Mouse (Mus musculus) forebrain, embryonic 12.5 days (tissue): ENCODE data around the gene Arfip1. TPM values are rescaled to one million over a fixed set of nuclear protein-coding genes. Genes with fewer than 3 reads are reported as not detected.

Experiments
- ATAC-seq: fragments of 200-750 bp; cut with Nextera tagmentation; 2 replicates; pipeline ENCODE4 v1.8.0; 2017; ENCODE audit warnings: moderate TSS enrichment; ENCODE audit not compliant: low FRiP score
- H3K27ac ChIP-seq: fragments of 300-500 bp; sonication (generic); 2 replicates; pipeline ENCODE4 v1.5.1; 2016; ENCODE audit warnings: mild to moderate bottlenecking
- H3K27me3 ChIP-seq: fragments of 300-500 bp; sonication (generic); 2 replicates; pipeline ENCODE4 v1.6.1; 2016; ENCODE audit warnings: mild to moderate bottlenecking
- H3K36me3 ChIP-seq: fragments of 300-500 bp; sonication (generic); replicated peaks from 2 replicates; pipeline ENCODE4 v1.6.1; 2016; ENCODE audit warnings: mild to moderate bottlenecking
- H3K4me1 ChIP-seq: fragments of 300-500 bp; sonication (generic); 2 replicates; pipeline ENCODE4 v1.6.1; 2016
- H3K4me2 ChIP-seq: fragments of 300-500 bp; sonication (generic); 2 replicates; pipeline ENCODE4 v1.6.1; 2016; ENCODE audit warnings: mild to moderate bottlenecking, moderate library complexity
- H3K4me3 ChIP-seq: fragments of 300-500 bp; sonication (generic); replicated peaks from 2 replicates; pipeline ENCODE4 v1.5.1; 2016; ENCODE audit warnings: mild to moderate bottlenecking
- H3K9ac ChIP-seq: fragments of 300-500 bp; sonication (generic); 2 replicates; pipeline ENCODE4 v1.6.1; 2016; ENCODE audit warnings: mild to moderate bottlenecking
- H3K9me3 ChIP-seq: fragments of 300-500 bp; sonication (generic); 2 replicates; pipeline ENCODE4 v1.6.1; 2016
- WGBS: fragments of 180-500 bp; shearing (Covaris S2); methylation state at CpG from one replicate; pipeline ENCODE4 v1.1.7; 2016; 5-methylcytosine and 5-hydroxymethylcytosine counted together
- polyA plus RNA-seq: library from polyadenylated mRNA; unstranded; fragments of >200 nt; fragmentation: Nextera tagmentation; extraction: Ambion mirVana; gene quantifications from 2 replicates; pipeline ENCODE4 v1.2.1, GENCODE M21; 2016

The Arfip1 gene
- polyA plus RNA-seq, 1 experiment from 2014 or later, result 31.0 TPM

DNA sequence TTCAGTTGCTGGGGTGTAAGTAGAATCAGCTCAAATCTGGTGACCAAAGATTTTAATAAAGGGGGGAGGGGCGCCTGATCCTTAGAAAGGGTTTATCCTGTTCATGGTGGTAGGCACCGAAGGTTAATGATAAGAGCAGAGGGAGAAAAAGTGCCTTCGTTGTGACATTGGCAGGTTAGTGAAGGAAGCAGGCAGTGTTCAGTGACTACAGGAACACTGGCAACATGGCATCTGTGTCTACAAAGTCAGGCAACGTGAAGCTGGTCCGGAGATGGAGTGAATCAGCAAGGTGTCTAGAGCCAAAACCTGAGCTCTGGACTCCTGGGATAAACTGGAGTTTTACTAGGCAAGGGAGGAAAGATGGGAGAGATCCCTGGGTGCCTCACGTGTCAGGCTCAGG, 16.3 kb upstream of the Arfip1 start:
- H3K4me1 ChIP-seq, result peaks cover 13% of the 10 kb centered on the region
- no peak overlapping the region for H3K9ac ChIP-seq
- H3K4me2 ChIP-seq, result no peak overlapping the region
- H3K36me3 ChIP-seq, result no peaks in the 10 kb centered on the region
- 85% methylated on average over 6 of the region's 6 CpGs for WGBS
- H3K4me3 ChIP-seq, result no peak overlapping the region
- H3K27ac ChIP-seq, result no peak overlapping the region
- no peak for ATAC-seq
- no peaks in the 10 kb centered on the region for H3K9me3 ChIP-seq
- H3K27me3 ChIP-seq, result peaks cover 20% of the 10 kb centered on the region

DNA sequence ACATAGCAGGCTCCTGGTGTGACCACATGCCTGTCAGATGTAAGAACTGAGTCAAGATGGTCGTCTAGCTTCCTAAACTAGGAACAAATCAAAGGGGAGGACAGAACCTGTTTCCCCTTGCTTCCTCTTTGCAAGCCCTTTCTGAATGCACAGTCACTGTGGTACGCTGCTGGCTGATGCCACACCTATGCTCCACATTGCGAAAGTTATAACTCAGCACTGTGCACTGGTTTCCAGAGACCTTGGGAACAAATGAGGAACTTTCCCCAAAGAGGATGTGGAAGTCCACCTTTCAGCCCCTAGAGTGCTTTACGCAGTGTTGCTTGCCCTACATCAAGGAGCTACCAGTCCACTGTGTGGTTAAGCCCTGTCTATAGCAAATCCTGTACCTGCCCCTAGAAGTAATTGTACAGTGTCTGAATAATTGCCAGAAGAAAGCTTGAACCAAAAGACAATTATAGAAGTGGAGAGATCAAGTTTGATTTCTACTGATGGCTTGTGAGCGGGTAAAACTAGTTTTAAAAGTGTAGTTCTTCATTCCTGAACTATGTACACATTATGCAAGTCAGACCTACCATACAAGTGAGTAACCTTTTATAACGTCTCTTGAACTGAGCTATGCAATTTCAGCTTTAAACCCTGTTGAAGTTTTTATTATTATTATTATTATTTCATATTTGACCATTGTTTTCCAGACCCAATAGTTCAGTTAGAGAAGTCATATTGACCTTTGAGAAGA, 15.7 kb upstream of the Arfip1 start:
- Histone ChIP-seq H3K4me2 (no peak overlapping the region), H3K9me3 (no peaks in the 10 kb centered on the region), H3K9ac (no peak overlapping the region), H3K36me3 (no peaks in the 10 kb centered on the region), H3K27me3 (peaks cover 20% of the 10 kb centered on the region), H3K27ac (no peak overlapping the region), H3K4me1 (peaks cover 13% of the 10 kb centered on the region), H3K4me3 (no peak overlapping the region)
- no peak for ATAC-seq
- WGBS, result 85% methylated on average over 6 of the region's 6 CpGs

DNA sequence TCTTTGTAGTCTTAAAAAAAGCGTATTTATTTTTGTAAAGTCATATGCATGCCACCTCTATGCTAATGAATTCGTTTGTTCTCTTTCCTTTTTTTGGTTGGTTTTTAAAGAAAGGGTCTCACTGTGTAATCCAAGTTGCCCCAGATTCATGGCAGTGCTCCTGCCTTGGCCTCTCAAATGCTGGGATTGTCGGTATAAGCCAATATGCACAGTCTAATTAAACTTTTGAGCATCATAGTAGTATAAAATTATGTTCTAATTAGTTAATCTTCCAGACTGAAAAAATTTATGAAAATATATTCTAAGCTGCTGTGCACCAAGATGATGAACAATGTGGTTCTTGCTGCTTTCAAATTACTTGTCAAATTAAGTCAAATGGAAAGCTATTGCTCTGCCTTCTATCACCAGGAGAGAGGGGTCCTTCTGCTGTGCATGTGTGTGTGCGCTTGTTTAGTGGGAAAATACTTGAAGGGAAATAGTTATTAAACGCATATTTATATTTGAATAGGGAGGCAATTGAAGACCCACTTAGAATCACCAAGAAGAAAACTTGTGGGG, 13.3 kb upstream of the Arfip1 start:
- Histone ChIP-seq H3K9ac (no peak overlapping the region), H3K27me3 (peaks cover 22% of the 10 kb centered on the region), H3K4me2 (peak overlapping the region; percentile 39), H3K4me3 (no peak overlapping the region), H3K27ac (no peak overlapping the region), H3K4me1 (peaks cover 13% of the 10 kb centered on the region), H3K9me3 (no peaks in the 10 kb centered on the region), H3K36me3 (no peaks in the 10 kb centered on the region)
- no peak for ATAC-seq
- 45% methylated on average over 5 of the region's 5 CpGs for WGBS

DNA sequence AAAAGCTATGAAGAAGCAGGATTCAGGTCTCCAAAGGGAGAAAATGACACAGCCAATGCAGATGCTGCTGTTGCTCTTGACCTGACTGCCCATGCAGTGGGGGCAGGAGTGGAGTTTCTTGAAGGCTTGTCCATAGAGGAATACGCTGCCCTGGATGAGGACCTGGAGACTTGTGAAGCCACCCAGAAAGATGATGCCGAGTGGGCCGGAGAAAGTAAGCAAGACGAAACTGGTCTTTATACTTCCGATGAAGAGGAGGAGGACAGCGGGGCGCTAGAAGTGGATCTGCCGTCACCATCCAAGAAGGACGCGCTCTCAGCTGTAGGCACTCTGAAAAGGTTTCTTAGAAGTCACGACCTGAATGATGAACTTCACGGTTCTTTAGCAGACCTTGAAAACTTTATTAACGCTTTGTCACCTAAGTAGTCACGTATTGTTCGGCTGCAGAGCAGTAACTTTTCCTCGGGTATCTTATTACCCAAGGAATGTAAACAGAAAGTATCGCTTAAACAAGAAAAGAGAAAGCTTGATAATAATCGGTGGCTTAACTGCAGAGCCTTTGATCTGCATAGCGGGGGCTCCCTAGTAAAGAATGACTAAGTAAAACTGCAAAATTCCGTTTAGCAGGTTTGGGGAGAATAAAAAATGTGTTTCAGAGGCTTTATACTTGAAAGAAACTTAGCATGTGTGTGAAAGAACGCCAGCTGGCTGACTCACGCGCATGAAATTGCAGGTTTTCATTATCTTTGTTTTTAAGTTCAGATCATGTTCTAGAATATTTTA, 12.7 kb upstream of the Arfip1 start:
- no peaks in the 10 kb centered on the region for H3K9me3 ChIP-seq
- ATAC-seq, result no peak
- H3K4me3 ChIP-seq, result peak overlapping the region; percentile 15
- no peak overlapping the region for H3K9ac ChIP-seq
- no peak overlapping the region for H3K27ac ChIP-seq
- no peaks in the 10 kb centered on the region for H3K36me3 ChIP-seq
- peaks cover 22% of the 10 kb centered on the region for H3K27me3 ChIP-seq
- 17% methylated on average over 23 of the region's 23 CpGs for WGBS
- H3K4me2 ChIP-seq, result peak overlapping the region; percentile 39
- peaks cover 13% of the 10 kb centered on the region for H3K4me1 ChIP-seq

DNA sequence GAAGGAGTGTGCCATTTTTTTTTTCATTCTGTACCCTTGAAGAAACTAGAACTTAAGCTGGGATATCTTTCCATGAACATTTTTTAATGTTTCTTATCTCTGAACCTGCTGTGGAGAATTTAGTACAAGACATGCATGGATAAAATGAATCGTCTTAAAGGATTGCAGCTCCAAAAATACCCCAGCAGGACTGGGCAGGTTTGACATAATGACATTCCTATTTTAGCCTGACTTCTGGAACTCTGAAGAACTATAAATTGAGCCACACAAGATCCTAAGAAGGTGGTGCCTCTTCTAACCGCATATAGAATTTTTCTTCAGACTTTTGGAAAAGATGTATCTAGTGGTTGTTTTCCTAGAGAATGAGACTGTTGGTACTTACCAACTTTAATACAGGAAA, 10.8 kb upstream of the Arfip1 start, which contains the start of gene Tigd4:
Tigd4 (plus strand) TSS at position 301 of the 400 bp plus-strand sequence.
- 98% methylated on average over 2 of the region's 2 CpGs for WGBS
- no peak within 1 kb of the TSS for H3K9ac ChIP-seq
- H3K4me3 ChIP-seq, result no peak within 1 kb of the TSS
- H3K9me3 ChIP-seq, result no peaks in the 10 kb centered on the region
- H3K27ac ChIP-seq, result no peak within 1 kb of the TSS
- peaks cover 13% of the 10 kb centered on the region for H3K4me1 ChIP-seq
- H3K27me3 ChIP-seq, result peaks cover 22% of the 10 kb centered on the region
- ATAC-seq, result no peak
- no peaks in the 10 kb centered on the region for H3K36me3 ChIP-seq
- no peak within 1 kb of the TSS for H3K4me2 ChIP-seq

DNA sequence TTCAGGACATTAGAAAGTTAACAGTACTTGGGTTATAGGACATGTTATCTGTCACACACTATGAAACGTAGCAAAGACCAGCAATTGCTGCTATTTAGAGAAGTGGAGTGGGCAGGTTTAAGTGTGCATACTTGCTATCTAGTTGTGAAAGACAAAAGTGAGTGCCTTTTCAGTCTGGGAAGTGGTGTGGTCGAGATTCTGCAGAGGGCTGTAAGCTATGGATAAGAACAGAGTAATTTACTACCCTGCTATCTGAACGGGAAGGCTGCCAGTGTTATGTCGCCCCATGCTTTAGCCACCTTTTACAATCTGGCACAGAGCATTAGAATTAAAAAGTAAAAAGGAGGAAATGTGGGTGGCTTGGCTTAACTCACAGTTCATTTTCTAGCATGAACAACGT, 4.3 kb upstream of the Arfip1 start:
- H3K9ac ChIP-seq, result no peak overlapping the region
- no peak for ATAC-seq
- H3K4me2 ChIP-seq, result no peak overlapping the region
- H3K27me3 ChIP-seq, result peaks cover 4% of the 10 kb centered on the region; the same call in 1 of the 2 replicates
- H3K9me3 ChIP-seq, result no peaks in the 10 kb centered on the region
- no peaks in the 10 kb centered on the region for H3K36me3 ChIP-seq
- no peak overlapping the region for H3K4me3 ChIP-seq
- H3K4me1 ChIP-seq, result peaks cover 10% of the 10 kb centered on the region
- 71% methylated on average over 5 of the region's 5 CpGs for WGBS
- no peak overlapping the region for H3K27ac ChIP-seq

DNA sequence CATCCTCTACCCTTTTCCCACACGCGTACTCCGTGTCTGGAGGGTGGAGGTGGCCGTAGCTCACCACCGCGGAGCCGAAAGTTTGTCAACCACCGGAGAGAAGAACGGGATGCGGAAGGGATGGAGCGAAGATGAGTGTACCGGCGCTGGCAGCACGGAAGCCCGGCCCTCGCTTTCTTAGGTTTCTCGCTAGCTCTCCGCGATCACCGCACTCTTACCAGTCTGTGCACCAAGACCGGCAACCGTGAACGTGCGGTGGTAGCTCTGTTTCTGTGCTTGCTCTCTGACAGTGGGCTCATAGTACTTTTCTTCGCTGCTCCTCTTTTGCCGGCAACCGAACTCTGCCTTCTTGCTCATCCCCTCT, 470 bp upstream of the Arfip1 start:
- peak; percentile 67 for ATAC-seq
- Histone ChIP-seq H3K4me2 (peak overlapping the region; percentile 93), H3K4me1 (peaks cover 27% of the 10 kb centered on the region), H3K9ac (peak overlapping the region; percentile 81), H3K27me3 (no peaks in the 10 kb centered on the region), H3K4me3 (peak overlapping the region; percentile 62), H3K9me3 (no peaks in the 10 kb centered on the region), H3K36me3 (no peaks in the 10 kb centered on the region), H3K27ac (peak overlapping the region; percentile 89)
- WGBS, result 0% methylated on average over 27 of the region's 27 CpGs

DNA sequence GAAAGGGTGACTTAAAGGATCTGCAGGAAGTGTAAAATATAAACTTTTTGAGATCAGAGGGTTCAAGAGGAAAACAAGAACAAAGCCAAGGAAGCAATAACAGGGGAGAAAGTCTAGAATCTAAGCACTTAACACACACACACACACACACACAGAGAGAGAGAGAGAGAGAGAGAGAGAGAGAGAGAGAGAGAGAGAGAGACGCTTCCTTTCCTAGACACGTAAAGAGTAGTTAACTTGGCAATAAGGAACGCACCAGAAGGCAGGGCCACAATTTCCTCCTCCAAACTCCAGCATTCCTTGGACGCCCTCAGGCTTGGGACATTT, 766 bp downstream of the Arfip1 start:
- Histone ChIP-seq H3K9ac (peak overlapping the region; percentile 81), H3K27ac (peak overlapping the region; percentile 89), H3K4me2 (peak overlapping the region; percentile 93), H3K4me1 (peaks cover 27% of the 10 kb centered on the region), H3K27me3 (no peaks in the 10 kb centered on the region), H3K36me3 (no peaks in the 10 kb centered on the region), H3K4me3 (peak overlapping the region; percentile 62), H3K9me3 (no peaks in the 10 kb centered on the region)
- 0% methylated on average over 4 of the region's 4 CpGs for WGBS
- ATAC-seq, result no peak

DNA sequence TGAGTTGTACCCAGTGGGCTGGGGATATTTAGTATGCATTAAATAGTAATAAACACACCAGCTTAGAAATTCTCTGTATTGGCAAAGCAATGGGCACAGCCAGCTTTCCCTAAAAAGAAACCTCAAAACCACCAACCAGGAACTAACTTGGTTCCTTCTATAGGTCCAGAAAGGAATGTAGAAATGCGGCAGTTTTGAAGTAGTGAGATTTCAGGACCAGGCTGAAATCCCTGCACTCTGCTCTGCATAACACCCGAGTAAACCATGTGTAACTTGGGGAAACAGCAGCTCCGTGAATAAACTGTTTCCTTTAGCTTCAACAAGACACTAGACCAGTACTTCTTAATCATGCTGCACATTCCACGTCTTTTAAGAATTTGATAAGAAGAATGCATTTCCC, 1.7 kb downstream of the Arfip1 start:
- no peak overlapping the region for H3K9ac ChIP-seq
- H3K4me3 ChIP-seq, result no peak overlapping the region
- no peaks in the 10 kb centered on the region for H3K9me3 ChIP-seq
- H3K27me3 ChIP-seq, result no peaks in the 10 kb centered on the region
- H3K4me1 ChIP-seq, result peaks cover 27% of the 10 kb centered on the region
- no peaks in the 10 kb centered on the region for H3K36me3 ChIP-seq
- no peak overlapping the region for H3K27ac ChIP-seq
- H3K4me2 ChIP-seq, result peak overlapping the region; percentile 93; the same call in 1 of the 2 replicates
- 77% methylated on average over 4 of the region's 4 CpGs for WGBS
- no peak for ATAC-seq

DNA sequence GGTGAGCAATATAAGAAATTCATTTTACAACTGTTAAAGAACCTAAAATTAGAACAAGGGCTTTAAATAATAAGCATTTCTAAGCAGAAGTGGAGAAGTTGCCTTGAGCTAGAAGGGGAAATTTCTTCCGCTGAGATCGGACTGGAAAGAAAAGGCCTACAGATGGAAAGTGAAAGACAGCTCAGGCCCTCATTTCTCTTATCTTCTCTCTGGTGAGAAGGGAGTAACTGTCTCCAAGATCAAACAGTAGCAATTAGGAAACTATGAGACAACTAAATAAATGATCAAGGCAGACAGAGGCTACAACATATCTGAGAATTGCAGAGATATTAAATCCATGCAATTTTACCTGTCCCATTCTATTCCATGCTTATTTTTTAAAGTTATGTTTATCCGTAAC, 11.9 kb downstream of the Arfip1 start:
- Histone ChIP-seq H3K9ac (no peak overlapping the region), H3K27me3 (no peaks in the 10 kb centered on the region), H3K9me3 (no peaks in the 10 kb centered on the region), H3K36me3 (no peaks in the 10 kb centered on the region), H3K27ac (no peak overlapping the region), H3K4me2 (no peak overlapping the region), H3K4me1 (no peaks in the 10 kb centered on the region), H3K4me3 (no peak overlapping the region)
- 91% methylated on average over 3 of the region's 3 CpGs for WGBS
- ATAC-seq, result no peak

DNA sequence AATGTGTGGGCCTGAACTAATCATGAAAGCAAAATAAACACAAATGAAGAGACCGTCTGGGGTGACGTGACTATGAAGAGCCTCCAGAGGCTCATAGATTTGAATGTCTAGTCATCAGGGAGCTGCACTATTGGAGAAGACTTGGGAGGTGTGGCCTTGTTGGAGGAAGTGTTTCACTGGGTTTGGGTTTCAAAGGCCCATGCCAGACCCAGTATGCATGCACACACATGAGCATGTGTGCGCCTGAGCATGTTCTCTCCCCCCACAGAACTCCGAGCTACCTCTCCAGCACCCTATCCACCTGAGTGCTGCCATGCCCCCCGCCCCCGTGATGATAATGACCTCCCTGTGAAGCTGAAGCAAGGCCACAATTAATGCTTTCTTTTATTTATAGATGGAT, 12.8 kb downstream of the Arfip1 start:
- H3K27me3 ChIP-seq, result no peaks in the 10 kb centered on the region
- H3K4me1 ChIP-seq, result no peaks in the 10 kb centered on the region
- no peak overlapping the region for H3K4me2 ChIP-seq
- 83% methylated on average over 6 of the region's 6 CpGs for WGBS
- no peaks in the 10 kb centered on the region for H3K9me3 ChIP-seq
- ATAC-seq, result no peak
- no peak overlapping the region for H3K4me3 ChIP-seq
- H3K36me3 ChIP-seq, result no peaks in the 10 kb centered on the region
- H3K9ac ChIP-seq, result no peak overlapping the region
- no peak overlapping the region for H3K27ac ChIP-seq

DNA sequence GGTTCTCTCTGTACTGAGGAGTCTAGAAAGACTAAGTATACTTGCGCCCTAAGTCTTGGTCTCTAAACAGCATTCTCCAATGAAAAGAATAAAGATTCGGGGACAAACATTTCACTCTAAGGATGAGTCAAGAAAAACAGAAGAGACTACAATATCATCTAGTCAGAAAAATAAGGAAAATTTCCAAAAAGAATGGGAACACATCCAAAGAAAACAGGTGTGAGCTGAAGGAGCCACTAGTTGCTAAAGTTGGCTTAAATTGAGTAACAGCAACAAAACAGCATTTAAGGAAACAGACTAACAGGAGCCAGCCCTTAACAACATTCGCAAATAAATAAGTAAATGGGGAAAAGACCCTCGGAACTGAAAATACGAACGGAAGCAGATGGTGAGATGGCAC, 13.9 kb downstream of the Arfip1 start:
- no peak for ATAC-seq
- Histone ChIP-seq H3K4me3 (no peak overlapping the region), H3K36me3 (no peaks in the 10 kb centered on the region), H3K9me3 (no peaks in the 10 kb centered on the region), H3K4me2 (no peak overlapping the region), H3K4me1 (no peaks in the 10 kb centered on the region), H3K27me3 (no peaks in the 10 kb centered on the region), H3K27ac (no peak overlapping the region), H3K9ac (no peak overlapping the region)
- WGBS, result 96% methylated on average over 6 of the region's 6 CpGs
